Mouse (Mus musculus) liver, postnatal 0 days (tissue): Measurements from ENCODE around the gene 2610042L04Rik.
"Not testable (repeated sequence)": the region's sequence is repeated elsewhere in the genome, so short reads cannot be mapped to it uniquely, and the experiment has no call there.

Experiments
- CTCF ChIP-seq: sonication (generic); IDR thresholded peaks from 2 replicates; pipeline ENCODE4 v1.5.1; 2016; ENCODE audit warnings: antibody characterized with exemption, low read depth
- EP300 ChIP-seq: IDR thresholded peaks from 2 replicates; pipeline ENCODE4 v1.6.1; 2016; ENCODE audit warnings: antibody characterized with exemption, low read depth, mild to moderate bottlenecking

DNA sequence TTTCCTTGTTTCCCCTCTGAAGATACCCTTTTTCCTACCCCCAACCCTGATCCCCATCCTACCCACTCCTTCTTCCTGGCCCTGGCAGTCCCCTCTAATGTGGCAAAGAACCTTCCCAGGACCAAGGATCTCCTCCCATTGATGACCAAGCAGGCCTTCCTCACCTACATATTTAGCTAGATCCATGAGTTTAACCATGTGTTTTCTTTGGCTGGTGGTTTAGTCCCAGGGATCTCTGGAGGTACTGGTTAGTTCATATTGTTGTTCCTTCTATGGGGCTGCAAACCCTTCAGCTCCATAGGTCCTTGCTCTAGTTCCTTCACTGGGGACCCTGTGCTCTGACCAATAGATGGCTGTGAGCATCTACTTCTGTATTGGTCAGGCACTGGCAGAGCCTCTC is 43.3 kb downstream of the 2610042L04Rik start:
- TF ChIP-seq EP300, CTCF: not testable (repeated sequence)
